Mouse (Mus musculus) ES-E14 (cell line): ENCODE data around the gene Acot7. TPM values are rescaled to one million over a fixed set of nuclear protein-coding genes. Genes with fewer than 3 reads are reported as not detected.

Source experiments
- DNase-seq: peaks from one replicate; pipeline ENCODE4 v3.0.0-alpha.2; 2013; ENCODE audit warnings: low read depth, low spot score
- H3K27ac ChIP-seq: 2 replicates; pipeline ENCODE4 v1.5.1; 2012; ENCODE audit warnings: low read depth, mild to moderate bottlenecking, low read length, moderate library complexity, mixed read lengths; ENCODE audit not compliant: poor library complexity, insufficient read depth, severe bottlenecking
- H3K36me3 ChIP-seq: 2 replicates; pipeline ENCODE4 v1.6.1; 2012; ENCODE audit warnings: mild to moderate bottlenecking, low read length, moderate library complexity, mixed read lengths; ENCODE audit not compliant: control insufficient read depth, poor library complexity, insufficient read depth, severe bottlenecking
- H3K4me1 ChIP-seq, 2 experiments: fragments of 150-350 bp in 1 of 2; sonication (generic) in 1 of 2; 2 replicates each; pipeline ENCODE4 v1.6.1; 2012; ENCODE audit warnings: low read length in 2 of 2, mild to moderate bottlenecking in 1 of 2, mixed read lengths in 1 of 2; ENCODE audit not compliant: control insufficient read depth in 2 of 2, insufficient read depth in 2 of 2, poor library complexity in 1 of 2
- H3K4me3 ChIP-seq, 2 experiments: fragments of 150-350 bp in 1 of 2; sonication (generic) in 1 of 2; 2 replicates each; pipeline ENCODE4 v1.5.1; 2012; ENCODE audit warnings: low read length in 2 of 2, low read depth in 1 of 2, mild to moderate bottlenecking in 1 of 2, mixed read lengths in 1 of 2; ENCODE audit not compliant: insufficient read depth in 1 of 2, poor library complexity in 1 of 2, severe bottlenecking in 1 of 2
- H3K9ac ChIP-seq: 2 replicates; pipeline ENCODE4 v1.6.1; 2012; ENCODE audit warnings: low read depth, mild to moderate bottlenecking, low read length, mixed read lengths; ENCODE audit not compliant: poor library complexity, insufficient read depth, severe bottlenecking
- H3K9me3 ChIP-seq: fragments of 150-350 bp; sonication (generic); 2 replicates; pipeline ENCODE4 v1.6.1; 2012; ENCODE audit warnings: low read depth, mild to moderate bottlenecking, low read length; ENCODE audit not compliant: control insufficient read depth, insufficient read depth
- CHD2 ChIP-seq: IDR thresholded peaks from 2 replicates; pipeline ENCODE4 v1.6.1; 2014; ENCODE audit warnings: mild to moderate bottlenecking, low read depth, low read length, inconsistent platforms
- HCFC1 ChIP-seq: IDR thresholded peaks from 2 replicates; pipeline ENCODE4 v1.6.1; 2012; ENCODE audit warnings: low read length, inconsistent platforms, borderline replicate concordance; ENCODE audit not compliant: insufficient read depth
- MAFK ChIP-seq: IDR thresholded peaks from 2 replicates; pipeline ENCODE4 v1.6.1; 2014; ENCODE audit warnings: mild to moderate bottlenecking, low read depth, low read length, inconsistent platforms; ENCODE audit not compliant: insufficient read depth
- ZC3H11A ChIP-seq: IDR thresholded peaks from 2 replicates; pipeline ENCODE4 v1.6.1; 2012; ENCODE audit warnings: low read depth, mild to moderate bottlenecking, inconsistent platforms, low read length, borderline replicate concordance
- ZNF384 ChIP-seq: IDR thresholded peaks from 2 replicates; pipeline ENCODE4 v1.6.1; 2012; ENCODE audit warnings: low read depth, low read length, inconsistent platforms
- in situ Hi-C, 2 experiments: fragments of 600-800 bp; cut with MboI; formaldehyde crosslinking; loops; one replicate each; pipeline ENCODE4 v1.15.1; 2025; ENCODE audit warnings: low sequenced_read_pairs in 2 of 2, inconsistent platforms in 1 of 2; ENCODE audit not compliant: unreplicated experiment in 2 of 2
- total RNA-seq: library from RNA; depleted of rRNA; stranded (reverse); fragments of 300-350 nt; gene quantifications from 2 replicates; pipeline ENCODE4 v1.2.3, GENCODE M21; 2012

Gene Acot7
- total RNA-seq, 1 experiment, result 51.9 TPM

DNA sequence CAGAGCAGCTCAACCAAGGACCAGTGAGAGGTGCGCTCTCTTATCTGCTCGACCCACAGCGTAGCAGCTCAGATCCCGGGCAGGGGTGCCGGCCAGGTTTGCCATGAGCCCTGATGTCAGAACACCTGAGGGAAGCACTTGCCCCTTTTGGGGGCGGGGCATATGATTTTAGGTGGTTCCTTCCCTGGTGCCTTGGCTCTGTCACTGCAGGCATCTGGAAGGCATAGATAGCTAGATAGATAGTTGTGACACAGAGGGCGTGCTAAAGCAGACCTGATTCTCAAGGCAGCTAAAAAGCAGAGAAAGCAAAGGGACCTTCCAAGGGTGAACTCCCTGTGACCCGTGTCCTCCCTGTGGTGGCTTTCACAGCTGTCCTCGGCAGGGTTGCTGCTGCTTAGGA is 85.2 kb downstream of the Acot7 start:
- H3K9ac ChIP-seq, result no peak overlapping the region
- H3K4me3 ChIP-seq, result no peak overlapping the region
- peaks cover 0 to 31% of the 10 kb centered on the region in 2 experiments; a peak in 3 of 4 replicates for H3K4me1 ChIP-seq
- no peak overlapping the region for H3K27ac ChIP-seq
- no peak for TF ChIP-seq MAFK
- peaks cover 3% of the 10 kb centered on the region; the same call in 1 of the 2 replicates for H3K36me3 ChIP-seq
- in situ Hi-C loops, result no loop called here
- DNase-seq, result no peak
- no peaks in the 10 kb centered on the region for H3K9me3 ChIP-seq

DNA sequence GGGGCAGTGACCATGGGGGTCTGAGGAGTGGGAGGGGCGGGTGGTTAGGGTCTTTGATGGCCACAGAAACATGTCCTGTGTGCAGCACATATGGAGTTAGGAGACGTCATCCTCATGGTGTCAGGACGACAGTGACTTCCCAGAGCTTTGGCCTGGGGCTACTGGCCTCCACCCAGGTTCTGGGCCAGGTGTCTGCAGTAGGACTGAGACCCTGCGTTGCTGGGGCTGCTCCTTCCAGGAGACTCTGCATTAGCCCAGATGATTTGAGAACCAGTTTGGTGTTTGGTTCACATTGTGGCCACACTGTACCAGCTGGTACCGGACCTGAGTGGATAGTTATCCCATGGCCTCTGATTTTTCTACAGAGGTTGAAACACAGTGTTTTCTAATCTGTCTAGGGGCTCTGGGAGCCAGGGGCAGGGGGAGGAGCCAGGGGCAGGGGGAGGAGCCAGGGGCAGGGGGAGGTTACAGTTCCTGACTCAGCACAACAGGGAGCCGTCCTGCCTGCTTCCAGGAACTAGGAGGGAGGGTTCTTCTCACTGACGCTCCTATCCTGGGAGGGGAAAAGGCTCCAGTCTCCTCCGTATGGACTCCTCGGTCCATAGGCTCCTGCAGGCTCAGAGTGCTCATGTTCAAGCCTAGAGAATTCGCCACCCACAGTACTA is 85.7 kb downstream of the Acot7 start:
- peak; percentile 75 for DNase-seq
- peak overlapping the region in 1 of 2 experiments; percentile 65; a peak in 2 of 4 replicates for H3K4me3 ChIP-seq
- H3K9ac ChIP-seq, result peak overlapping the region; percentile 46; the same call in 1 of the 2 replicates
- TF ChIP-seq CHD2 (no peak), MAFK (peak; percentile 92)
- no peaks in the 10 kb centered on the region for H3K9me3 ChIP-seq
- H3K36me3 ChIP-seq, result peaks cover 6% of the 10 kb centered on the region; the same call in 1 of the 2 replicates
- H3K27ac ChIP-seq, result peak overlapping the region; percentile 37
- in situ Hi-C loops, result no loop called here
- peaks cover 0 to 31% of the 10 kb centered on the region in 2 experiments; a peak in 3 of 4 replicates for H3K4me1 ChIP-seq

DNA sequence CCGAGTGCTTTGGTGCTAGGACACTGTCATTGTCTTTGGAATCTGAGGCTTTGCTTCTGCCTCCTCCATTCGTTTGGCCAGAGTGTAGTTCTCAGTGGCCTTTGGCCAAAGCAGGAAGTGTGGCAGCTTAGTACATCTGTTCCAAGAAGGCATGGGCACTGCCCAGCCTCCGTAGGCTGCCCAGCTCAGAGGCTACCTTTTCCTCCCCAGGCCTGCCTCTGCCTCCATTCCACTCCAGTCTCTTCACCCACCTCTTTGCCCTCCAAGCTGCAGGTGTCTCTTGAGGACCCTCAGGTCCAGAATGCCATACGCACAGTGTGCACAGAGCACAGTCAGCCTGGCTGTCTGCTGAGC is 86.2 kb downstream of the Acot7 start:
- in situ Hi-C loops, result no loop called here
- peak overlapping the region; percentile 46; the same call in 1 of the 2 replicates for H3K9ac ChIP-seq
- DNase-seq, result no peak
- H3K27ac ChIP-seq, result peak overlapping the region; percentile 37
- TF ChIP-seq ZC3H11A (no peak), HCFC1 (no peak), ZNF384 (no peak), CHD2 (no peak), MAFK (no peak)
- peaks cover 6% of the 10 kb centered on the region; the same call in 1 of the 2 replicates for H3K36me3 ChIP-seq
- H3K4me3 ChIP-seq, result peak overlapping the region in 1 of 2 experiments; percentile 65; a peak in 2 of 4 replicates
- H3K4me1 ChIP-seq, result peaks cover 0 to 31% of the 10 kb centered on the region in 2 experiments; a peak in 3 of 4 replicates
- no peaks in the 10 kb centered on the region for H3K9me3 ChIP-seq

DNA sequence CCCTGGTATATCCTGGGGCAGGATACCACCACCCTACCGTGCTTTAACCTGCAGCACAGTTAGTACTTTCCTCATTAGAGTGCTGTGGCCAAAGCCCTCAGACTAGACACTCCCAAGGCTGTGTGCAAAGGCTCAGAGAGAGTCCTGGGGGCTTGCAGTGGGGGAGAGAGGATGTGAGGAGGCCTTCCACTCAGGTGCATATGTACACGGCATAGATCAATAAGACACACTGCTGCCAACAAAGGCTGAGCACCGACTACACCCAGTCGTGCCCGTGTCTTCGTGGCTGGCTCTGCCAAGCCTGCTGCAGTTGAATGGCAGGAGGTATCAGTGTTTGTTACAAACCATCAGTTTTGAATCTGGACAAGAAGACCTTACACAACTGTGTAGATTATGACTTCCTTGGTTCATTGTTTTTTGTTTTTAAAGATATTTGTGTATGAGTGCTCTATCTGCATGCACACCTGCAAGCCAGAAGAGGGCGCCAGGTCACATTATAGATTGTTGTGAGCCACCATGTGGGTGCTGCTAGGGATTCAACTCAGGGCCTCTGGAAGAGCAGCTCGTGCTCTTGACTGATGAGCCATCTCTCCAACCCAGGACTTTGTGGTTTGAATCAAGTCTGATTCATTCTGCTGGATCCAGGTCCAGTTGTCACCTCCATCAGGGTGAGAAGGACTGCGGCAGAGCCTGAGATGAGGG is 87.1 kb downstream of the Acot7 start:
- no peak overlapping the region; the same call in 1 of the 2 replicates for H3K27ac ChIP-seq
- no peak for DNase-seq
- peaks cover 6% of the 10 kb centered on the region; the same call in 1 of the 2 replicates for H3K36me3 ChIP-seq
- H3K4me3 ChIP-seq, result no peak overlapping the region
- TF ChIP-seq MAFK (no peak), HCFC1 (no peak), CHD2 (no peak), ZC3H11A (no peak), ZNF384 (no peak)
- H3K4me1 ChIP-seq, result peaks cover 0 to 34% of the 10 kb centered on the region in 2 experiments; a peak in 3 of 4 replicates
- in situ Hi-C loops, result no loop called here
- peak overlapping the region; percentile 9; the same call in 1 of the 2 replicates for H3K9ac ChIP-seq
- no peaks in the 10 kb centered on the region for H3K9me3 ChIP-seq

DNA sequence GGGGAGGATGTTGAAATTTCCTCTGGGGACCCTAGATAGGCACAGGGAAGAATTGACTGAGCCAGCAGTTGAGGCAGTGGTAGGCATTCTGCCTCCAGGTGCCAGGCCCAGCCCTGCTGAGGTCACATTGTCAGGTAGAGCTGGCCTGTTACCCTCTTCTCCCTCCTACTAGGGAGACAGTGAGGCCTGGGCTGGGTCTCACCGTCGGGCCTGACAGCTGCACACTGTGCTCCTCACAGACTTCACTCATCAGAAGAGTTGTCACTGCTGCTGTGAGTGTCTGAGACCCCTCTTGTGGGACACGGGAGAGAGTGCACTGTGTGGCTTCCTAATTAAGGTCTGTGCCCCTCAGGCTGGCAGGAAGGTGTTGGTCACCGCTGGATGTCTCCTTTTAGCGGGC is 87.9 kb downstream of the Acot7 start:
- Histone ChIP-seq H3K9ac (peak overlapping the region; percentile 9; the same call in 1 of the 2 replicates), H3K4me1 (peaks cover 0 to 34% of the 10 kb centered on the region in 2 experiments; a peak in 3 of 4 replicates), H3K4me3 (no peak overlapping the region), H3K27ac (no peak overlapping the region), H3K36me3 (peaks cover 6% of the 10 kb centered on the region; the same call in 1 of the 2 replicates), H3K9me3 (no peaks in the 10 kb centered on the region)
- no peak for DNase-seq
- in situ Hi-C loops, result no loop called here
- TF ChIP-seq HCFC1 (no peak), CHD2 (no peak), ZNF384 (no peak), MAFK (no peak), ZC3H11A (no peak)
